Mouse (Mus musculus): ENCODE data around the gene Cdca8. TPM values are rescaled to one million over a fixed set of nuclear protein-coding genes. Genes with fewer than 3 reads are reported as not detected.

The Cdca8 gene
- polyA plus RNA-seq, 1 experiment from 2014 or later, result 210 TPM

GRCm38 (mm10) chr4:124899906-124900305 lies 39.2 kb downstream of the Cdca8 start:
- no peak overlapping the region for H3K4me3 ChIP-seq (ENCODE audit: low read depth, low read length)
- H3K4me2 ChIP-seq (ENCODE audit: low read depth, severe bottlenecking), result no peak overlapping the region
- no peaks in the 10 kb centered on the region for H3K9me3 ChIP-seq (ENCODE audit: control insufficient read depth, low read length)
- ATAC-seq (ENCODE audit: insufficient number of reproducible peaks, low FRiP score, low TSS enrichment, low read depth), result no peak
- DNase-seq (ENCODE audit: low spot score), result no peak
- WGBS, result 59% methylated on average over 5 of the region's 5 CpGs
- H3K27me3 ChIP-seq (ENCODE audit: control insufficient read depth, insufficient read depth, low read length), result peaks cover 19% of the 10 kb centered on the region
- no peak overlapping the region for H3K9ac ChIP-seq (ENCODE audit: low read length)
- H3K36me3 ChIP-seq (ENCODE audit: control insufficient read depth, insufficient read depth, low read length), result no peaks in the 10 kb centered on the region
- no peak overlapping the region for H3K27ac ChIP-seq (replicated peaks; ENCODE audit: low read depth, low read length)
- peaks cover 3% of the 10 kb centered on the region; the same call in 1 of the 2 replicates for H3K4me1 ChIP-seq (ENCODE audit: control insufficient read depth, insufficient read depth, low read length)

- ATAC-seq (ENCODE audit: insufficient number of reproducible peaks, low FRiP score, low TSS enrichment, low read depth) (no peak), DNase-seq (ENCODE audit: low spot score) (no peak)
- Histone ChIP-seq H3K27ac (replicated peaks; ENCODE audit: low read depth, low read length) (no peak overlapping the region), H3K9ac (ENCODE audit: low read length) (no peak overlapping the region), H3K4me3 (ENCODE audit: low read depth, low read length) (no peak overlapping the region), H3K4me2 (ENCODE audit: low read depth, severe bottlenecking) (no peak overlapping the region), H3K36me3 (ENCODE audit: control insufficient read depth, insufficient read depth, low read length) (no peaks in the 10 kb centered on the region), H3K27me3 (ENCODE audit: control insufficient read depth, insufficient read depth, low read length) (peaks cover 34% of the 10 kb centered on the region), H3K9me3 (ENCODE audit: control insufficient read depth, low read length) (no peaks in the 10 kb centered on the region), H3K4me1 (ENCODE audit: control insufficient read depth, insufficient read depth, low read length) (peaks cover 8% of the 10 kb centered on the region; the same call in 1 of the 2 replicates)
- WGBS, result 69% methylated on average over 10 of the region's 10 CpGs
These were observed 40.7 kb downstream of the Cdca8 start for GRCm38 (mm10) chr4:124898428-124898827.

GRCm38 (mm10) chr4:124894508-124895428 lies 44.3 kb downstream of the Cdca8 start:
- peak overlapping the region; percentile 26; the same call in 1 of the 2 replicates for H3K4me3 ChIP-seq (ENCODE audit: low read depth, low read length)
- 1% methylated on average over 83 of the region's 83 CpGs for WGBS
- peak; percentile 36 for DNase-seq (ENCODE audit: low spot score)
- no peak for ATAC-seq (ENCODE audit: insufficient number of reproducible peaks, low FRiP score, low TSS enrichment, low read depth)
- peaks cover 8% of the 10 kb centered on the region; the same call in 1 of the 2 replicates for H3K4me1 ChIP-seq (ENCODE audit: control insufficient read depth, insufficient read depth, low read length)
- no peak overlapping the region for H3K9ac ChIP-seq (ENCODE audit: low read length)
- H3K27ac ChIP-seq (replicated peaks; ENCODE audit: low read depth, low read length), result no peak overlapping the region
- H3K9me3 ChIP-seq (ENCODE audit: control insufficient read depth, low read length), result no peaks in the 10 kb centered on the region
- H3K27me3 ChIP-seq (ENCODE audit: control insufficient read depth, insufficient read depth, low read length), result peaks cover 50% of the 10 kb centered on the region
- H3K4me2 ChIP-seq (ENCODE audit: low read depth, severe bottlenecking), result peak overlapping the region; percentile 65
- H3K36me3 ChIP-seq (ENCODE audit: control insufficient read depth, insufficient read depth, low read length), result no peaks in the 10 kb centered on the region

GRCm38 (mm10) chr4:124893769-124894168 lies 45.3 kb downstream of the Cdca8 start:
- H3K36me3 ChIP-seq (ENCODE audit: control insufficient read depth, insufficient read depth, low read length), result no peaks in the 10 kb centered on the region
- ATAC-seq (ENCODE audit: insufficient number of reproducible peaks, low FRiP score, low TSS enrichment, low read depth), result no peak
- 42% methylated on average over 6 of the region's 6 CpGs for WGBS
- no peak overlapping the region for H3K4me3 ChIP-seq (ENCODE audit: low read depth, low read length)
- H3K27ac ChIP-seq (replicated peaks; ENCODE audit: low read depth, low read length), result no peak overlapping the region
- H3K4me2 ChIP-seq (ENCODE audit: low read depth, severe bottlenecking), result no peak overlapping the region
- H3K9me3 ChIP-seq (ENCODE audit: control insufficient read depth, low read length), result no peaks in the 10 kb centered on the region
- H3K9ac ChIP-seq (ENCODE audit: low read length), result no peak overlapping the region
- DNase-seq (ENCODE audit: low spot score), result no peak
- H3K27me3 ChIP-seq (ENCODE audit: control insufficient read depth, insufficient read depth, low read length), result peaks cover 47% of the 10 kb centered on the region
- peaks cover 6% of the 10 kb centered on the region; the same call in 1 of the 2 replicates for H3K4me1 ChIP-seq (ENCODE audit: control insufficient read depth, insufficient read depth, low read length)

GRCm38 (mm10) chr4:124890831-124891230 lies 48.3 kb downstream of the Cdca8 start:
- 55% methylated on average over 5 of the region's 5 CpGs for WGBS
- no peak overlapping the region for H3K27ac ChIP-seq (replicated peaks; ENCODE audit: low read depth, low read length)
- H3K27me3 ChIP-seq (ENCODE audit: control insufficient read depth, insufficient read depth, low read length), result peaks cover 49% of the 10 kb centered on the region
- ATAC-seq (ENCODE audit: insufficient number of reproducible peaks, low FRiP score, low TSS enrichment, low read depth) (no peak), DNase-seq (ENCODE audit: low spot score) (no peak)
- no peaks in the 10 kb centered on the region for H3K36me3 ChIP-seq (ENCODE audit: control insufficient read depth, insufficient read depth, low read length)
- peaks cover 6% of the 10 kb centered on the region; the same call in 1 of the 2 replicates for H3K4me1 ChIP-seq (ENCODE audit: control insufficient read depth, insufficient read depth, low read length)
- H3K9ac ChIP-seq (ENCODE audit: low read length), result no peak overlapping the region
- no peak overlapping the region for H3K4me3 ChIP-seq (ENCODE audit: low read depth, low read length)
- no peaks in the 10 kb centered on the region for H3K9me3 ChIP-seq (ENCODE audit: control insufficient read depth, low read length)
- H3K4me2 ChIP-seq (ENCODE audit: low read depth, severe bottlenecking), result no peak overlapping the region

- H3K27me3 ChIP-seq (ENCODE audit: control insufficient read depth, insufficient read depth, low read length), result peaks cover 47% of the 10 kb centered on the region
- no peaks in the 10 kb centered on the region for H3K36me3 ChIP-seq (ENCODE audit: control insufficient read depth, insufficient read depth, low read length)
- no peaks in the 10 kb centered on the region for H3K9me3 ChIP-seq (ENCODE audit: control insufficient read depth, low read length)
- no peak overlapping the region for H3K27ac ChIP-seq (replicated peaks; ENCODE audit: low read depth, low read length)
- no peak overlapping the region for H3K9ac ChIP-seq (ENCODE audit: low read length)
- peaks cover 6% of the 10 kb centered on the region; the same call in 1 of the 2 replicates for H3K4me1 ChIP-seq (ENCODE audit: control insufficient read depth, insufficient read depth, low read length)
- no peak for DNase-seq (ENCODE audit: low spot score)
- ATAC-seq (ENCODE audit: insufficient number of reproducible peaks, low FRiP score, low TSS enrichment, low read depth), result no peak
- WGBS, result 85% methylated on average over 2 of the region's 2 CpGs
- H3K4me2 ChIP-seq (ENCODE audit: low read depth, severe bottlenecking), result no peak overlapping the region
- H3K4me3 ChIP-seq (ENCODE audit: low read depth, low read length), result no peak overlapping the region
These were observed 49.2 kb downstream of the Cdca8 start for GRCm38 (mm10) chr4:124889935-124890334.

GRCm38 (mm10) chr4:124888702-124889101 lies 50.4 kb downstream of the Cdca8 start:
- Histone ChIP-seq H3K9ac (ENCODE audit: low read length) (no peak overlapping the region), H3K27ac (replicated peaks; ENCODE audit: low read depth, low read length) (no peak overlapping the region), H3K9me3 (ENCODE audit: control insufficient read depth, low read length) (no peaks in the 10 kb centered on the region), H3K36me3 (ENCODE audit: control insufficient read depth, insufficient read depth, low read length) (no peaks in the 10 kb centered on the region), H3K4me3 (ENCODE audit: low read depth, low read length) (no peak overlapping the region), H3K4me2 (ENCODE audit: low read depth, severe bottlenecking) (no peak overlapping the region), H3K27me3 (ENCODE audit: control insufficient read depth, insufficient read depth, low read length) (peaks cover 44% of the 10 kb centered on the region), H3K4me1 (ENCODE audit: control insufficient read depth, insufficient read depth, low read length) (no peaks in the 10 kb centered on the region)
- 76% methylated on average over 7 of the region's 7 CpGs for WGBS
- ATAC-seq (ENCODE audit: insufficient number of reproducible peaks, low FRiP score, low TSS enrichment, low read depth), result no peak
- no peak for DNase-seq (ENCODE audit: low spot score)

- H3K4me1 ChIP-seq (ENCODE audit: control insufficient read depth, insufficient read depth, low read length), result peaks cover 7% of the 10 kb centered on the region; the same call in 1 of the 2 replicates
- no peak overlapping the region for H3K27ac ChIP-seq (replicated peaks; ENCODE audit: low read depth, low read length)
- H3K27me3 ChIP-seq (ENCODE audit: control insufficient read depth, insufficient read depth, low read length), result peaks cover 70% of the 10 kb centered on the region
- H3K9me3 ChIP-seq (ENCODE audit: control insufficient read depth, low read length), result no peaks in the 10 kb centered on the region
- 2% methylated on average over 35 of the region's 37 CpGs for WGBS
- DNase-seq (ENCODE audit: low spot score) (peak; percentile 84), ATAC-seq (ENCODE audit: insufficient number of reproducible peaks, low FRiP score, low TSS enrichment, low read depth) (no peak)
- no peak overlapping the region for H3K9ac ChIP-seq (ENCODE audit: low read length)
- peak overlapping the region; percentile 22; the same call in 1 of the 2 replicates for H3K4me3 ChIP-seq (ENCODE audit: low read depth, low read length)
- no peaks in the 10 kb centered on the region for H3K36me3 ChIP-seq (ENCODE audit: control insufficient read depth, insufficient read depth, low read length)
- H3K4me2 ChIP-seq (ENCODE audit: low read depth, severe bottlenecking), result no peak overlapping the region
These were observed 56.9 kb downstream of the Cdca8 start for GRCm38 (mm10) chr4:124882151-124882729.
